In genomic region chr15:77071501-77071900, GRCm38 (mm10) we compare ENCODE assay signal across 9 mouse cellular contexts. TPM values are rescaled to one million over a fixed set of nuclear protein-coding genes. Genes with fewer than 3 reads are reported as not detected.
DNase-seq lines count a peak whose midpoint lies in the region; ATAC-seq and TF ChIP-seq lines count a peak whose summit lies in the region.
"Had no signal": no experiment of that assay in that cellular context is flagged by ENCODE, and none has a peak within 500 bp of the region (broad histone marks: within the 10 kb centered on the region; RNA-seq: fewer than 3 reads in every experiment).

No protein-coding gene starts in this region.

- H3K9ac ChIP-seq in liver, embryonic 12.5 days = no peak overlapping the region
- no peak overlapping the region for H3K9ac ChIP-seq in neural tube, embryonic 12.5 days
- H3K9ac ChIP-seq: embryonic facial prominence, embryonic 15.5 days had no signal

- no peak for TF ChIP-seq POLR2A in cortical plate, adult 2 months (IDR thresholded peaks at IDR 0.05; ENCODE audit: extremely low read depth, insufficient read depth, low read length)

- peaks cover 8% of the 10 kb centered on the region for H3K4me1 ChIP-seq in cortical plate, adult 2 months (ENCODE audit: control insufficient read depth, insufficient read depth, low read length)
- H3K4me1 ChIP-seq in hindbrain, embryonic 10.5 days (replicated peaks) = peaks cover 11% of the 10 kb centered on the region
- H3K4me1 ChIP-seq in liver, embryonic 12.5 days = no peaks in the 10 kb centered on the region
- no peaks in the 10 kb centered on the region for H3K4me1 ChIP-seq in neural tube, embryonic 12.5 days

- TF ChIP-seq CTCF in cortical plate, adult 2 months (IDR thresholded peaks at IDR 0.05; ENCODE audit: extremely low read depth, insufficient read depth, low read length) = peak; percentile 34; the same call in 1 of the 2 replicates

- peak overlapping the region; percentile 9; the same call in 1 of the 2 replicates for H3K4me2 ChIP-seq in liver, embryonic 12.5 days
- H3K4me2 ChIP-seq in neural tube, embryonic 12.5 days (replicated peaks) = peak overlapping the region; percentile 10; the same call in 1 of the 2 replicates
- H3K4me2 ChIP-seq: embryonic facial prominence, embryonic 15.5 days had no signal

- 0 out of 2 replicates have a peak, but pooled peaks have one; percentile 35 for ATAC-seq in liver, embryonic 12.5 days
- ATAC-seq in neural tube, embryonic 12.5 days (ENCODE audit: low FRiP score, low read depth) = no peak
- no peak for ATAC-seq in monocyte, adult 5-6 weeks (replicated peaks; ENCODE audit: insufficient number of reproducible peaks, low FRiP score, low TSS enrichment, poor library complexity, severe bottlenecking)

- no peaks in the 10 kb centered on the region for H3K27me3 ChIP-seq in hindbrain, embryonic 10.5 days (ENCODE audit: insufficient read depth, poor library complexity, severe bottlenecking)
- peaks cover 17% of the 10 kb centered on the region for H3K27me3 ChIP-seq in liver, embryonic 12.5 days (replicated peaks)
- H3K27me3 ChIP-seq in neural tube, embryonic 12.5 days (replicated peaks) = no peaks in the 10 kb centered on the region
- H3K27me3 ChIP-seq: embryonic facial prominence, embryonic 15.5 days had no signal

- peak; percentile 30 for DNase-seq in ovary, postnatal 36 days (ENCODE audit: low spot score)
- no peak for DNase-seq in ovary, adult 18-20 months (ENCODE audit: low spot score)
- peak; percentile 34 for DNase-seq in hindbrain, embryonic 10.5 days (ENCODE audit: low spot score)
- DNase-seq in frontal cortex, adult 2 months (ENCODE audit: extremely low spot score in 1 of 2, low spot score in 1 of 2) = no peak

- no peak overlapping the region for H3K4me3 ChIP-seq in cortical plate, adult 2 months (ENCODE audit: insufficient read depth, low read length)
- no peak overlapping the region for H3K4me3 ChIP-seq in hindbrain, embryonic 10.5 days
- H3K4me3 ChIP-seq in liver, embryonic 12.5 days = no peak overlapping the region
- H3K4me3 ChIP-seq in neural tube, embryonic 12.5 days = no peak overlapping the region
- H3K4me3 ChIP-seq: embryonic facial prominence, embryonic 15.5 days had no signal

- no peak overlapping the region for H3K27ac ChIP-seq in cortical plate, adult 2 months (ENCODE audit: insufficient read depth, low read length)
- no peak overlapping the region for H3K27ac ChIP-seq in hindbrain, embryonic 10.5 days
- H3K27ac ChIP-seq in liver, embryonic 12.5 days = no peak overlapping the region
- H3K27ac ChIP-seq in neural tube, embryonic 12.5 days = no peak overlapping the region
- H3K27ac ChIP-seq: embryonic facial prominence, embryonic 15.5 days had no signal

- WGBS in hindbrain, embryonic 10.5 days = 24% methylated on average over 10 of the region's 10 CpGs
- WGBS in liver, embryonic 12.5 days (ENCODE audit: insufficient replicate concordance) = 3% methylated on average over 10 of the region's 10 CpGs
- 22% methylated on average over 10 of the region's 10 CpGs for WGBS in neural tube, embryonic 12.5 days

- H3K36me3 ChIP-seq in hindbrain, embryonic 10.5 days = peaks cover 11% of the 10 kb centered on the region
- peaks cover under 1% of the 10 kb centered on the region; the same call in 1 of the 2 replicates for H3K36me3 ChIP-seq in liver, embryonic 12.5 days
- peaks cover 8% of the 10 kb centered on the region for H3K36me3 ChIP-seq in neural tube, embryonic 12.5 days

- no peaks in the 10 kb centered on the region for H3K9me3 ChIP-seq in hindbrain, embryonic 10.5 days
- H3K9me3 ChIP-seq in liver, embryonic 12.5 days (replicated peaks) = no peaks in the 10 kb centered on the region
- no peaks in the 10 kb centered on the region for H3K9me3 ChIP-seq in neural tube, embryonic 12.5 days
- H3K9me3 ChIP-seq: embryonic facial prominence, embryonic 15.5 days had no signal

RNA-seq across cellular contexts. Expression of gene Mb, which starts 21.0 kb away (rescaled TPM):
- 0.15 and 0.26 TPM in 2 replicates for polyA plus RNA-seq in cortical plate, adult 2 months (2012; rRNA removed)
- polyA plus RNA-seq in hindbrain, embryonic 10.5 days (2016; fragmentation: Nextera tagmentation; extraction: Ambion mirVana) = 0.63 TPM in 1 of 2 replicates, not detected in the other
- polyA plus RNA-seq in liver, embryonic 12.5 days (2016; fragmentation: Nextera tagmentation; extraction: Ambion mirVana) = 0.17 TPM in 1 of 2 replicates, not detected in the other
- 1.6 and 2.0 TPM in 2 replicates for polyA plus RNA-seq in neural tube, embryonic 12.5 days (2016; fragmentation: Nextera tagmentation; extraction: Ambion mirVana)
- total RNA-seq in monocyte, adult 5-6 weeks (2017) = not detected in 3 replicates
- polyA plus RNA-seq in frontal cortex, adult 2 months (2012; rRNA removed) = 0.28 and 1.2 TPM in 2 replicates

RNA-seq across cellular contexts. Expression of gene Apol6, which starts 27.0 kb away (rescaled TPM):
- 0.10 and 0.11 TPM in 2 replicates for polyA plus RNA-seq in cortical plate, adult 2 months (2012; rRNA removed)
- polyA plus RNA-seq in hindbrain, embryonic 10.5 days (2016; fragmentation: Nextera tagmentation; extraction: Ambion mirVana) = 0.06 TPM in 1 of 2 replicates, not detected in the other
- 0.14 and 0.25 TPM in 2 replicates for polyA plus RNA-seq in liver, embryonic 12.5 days (2016; fragmentation: Nextera tagmentation; extraction: Ambion mirVana)
- not detected in 2 replicates for polyA plus RNA-seq in neural tube, embryonic 12.5 days (2016; fragmentation: Nextera tagmentation; extraction: Ambion mirVana)
- not detected in 3 replicates for total RNA-seq in monocyte, adult 5-6 weeks (2017)
- 0.19 and 0.20 TPM in 2 replicates for polyA plus RNA-seq in frontal cortex, adult 2 months (2012; rRNA removed)

Comparison
In these comparisons a context has a peak if more than half of its experiments do, and no peak if none do; other contexts are left out.
1. DNase-seq: peak in ovary, postnatal 36 days (single experiment) and hindbrain, embryonic 10.5 days (single experiment); none in ovary, adult 18-20 months (single experiment) and frontal cortex, adult 2 months (0 of 2).